Mouse (Mus musculus) liver, embryonic 12.5 days (tissue): ENCODE measurements around the gene Oas1g. TPM values are rescaled to one million over a fixed set of nuclear protein-coding genes. Genes with fewer than 3 reads are reported as not detected.
A peak's percentile ranks its signal among the peaks of the same experiment; 100 is the strongest.
"Not testable (repeated sequence)": the region's sequence is repeated elsewhere in the genome, so short reads cannot be mapped to it uniquely, and the experiment has no call there.

ENCODE experiments used
- ATAC-seq: fragments of 200-750 bp; cut with Nextera tagmentation; 2 replicates; pipeline ENCODE4 v1.8.0; 2017; ENCODE audit warnings: moderate number of reproducible peaks, mild to moderate bottlenecking, moderate library complexity
- H3K27ac ChIP-seq: fragments of 300-500 bp; sonication (generic); 2 replicates; pipeline ENCODE4 v1.5.1; 2016; ENCODE audit warnings: mild to moderate bottlenecking
- H3K27me3 ChIP-seq: fragments of 300-500 bp; sonication (generic); replicated peaks from 2 replicates; pipeline ENCODE4 v1.6.1; 2016; ENCODE audit warnings: mild to moderate bottlenecking, moderate library complexity
- H3K36me3 ChIP-seq: fragments of 300-500 bp; sonication (generic); 2 replicates; pipeline ENCODE4 v1.6.1; 2016; ENCODE audit warnings: mild to moderate bottlenecking, moderate library complexity
- H3K4me1 ChIP-seq: fragments of 300-500 bp; sonication (generic); 2 replicates; pipeline ENCODE4 v1.6.1; 2016
- H3K4me2 ChIP-seq: fragments of 300-500 bp; sonication (generic); 2 replicates; pipeline ENCODE4 v1.6.1; 2016; ENCODE audit warnings: mild to moderate bottlenecking, moderate library complexity
- H3K4me3 ChIP-seq: fragments of 300-500 bp; sonication (generic); 2 replicates; pipeline ENCODE4 v1.5.1; 2016; ENCODE audit warnings: mild to moderate bottlenecking, moderate library complexity
- H3K9ac ChIP-seq: fragments of 300-500 bp; sonication (generic); 2 replicates; pipeline ENCODE4 v1.6.1; 2016; ENCODE audit warnings: mild to moderate bottlenecking, moderate library complexity
- H3K9me3 ChIP-seq: fragments of 300-500 bp; sonication (generic); replicated peaks from 2 replicates; pipeline ENCODE4 v1.6.1; 2016; ENCODE audit warnings: mild to moderate bottlenecking, moderate library complexity
- WGBS: fragments of 180-500 bp; shearing (Covaris S2); methylation state at CpG from one replicate; pipeline ENCODE4 v1.1.7; 2016; ENCODE audit not compliant: insufficient replicate concordance; 5-methylcytosine and 5-hydroxymethylcytosine counted together
- polyA plus RNA-seq: library from polyadenylated mRNA; unstranded; fragments of >200 nt; fragmentation: Nextera tagmentation; extraction: Ambion mirVana; gene quantifications from 2 replicates; pipeline ENCODE4 v1.2.1, GENCODE M21; 2016

Oas1g gene
- polyA plus RNA-seq, result 0.15 and 0.23 TPM in 2 replicates

DNA sequence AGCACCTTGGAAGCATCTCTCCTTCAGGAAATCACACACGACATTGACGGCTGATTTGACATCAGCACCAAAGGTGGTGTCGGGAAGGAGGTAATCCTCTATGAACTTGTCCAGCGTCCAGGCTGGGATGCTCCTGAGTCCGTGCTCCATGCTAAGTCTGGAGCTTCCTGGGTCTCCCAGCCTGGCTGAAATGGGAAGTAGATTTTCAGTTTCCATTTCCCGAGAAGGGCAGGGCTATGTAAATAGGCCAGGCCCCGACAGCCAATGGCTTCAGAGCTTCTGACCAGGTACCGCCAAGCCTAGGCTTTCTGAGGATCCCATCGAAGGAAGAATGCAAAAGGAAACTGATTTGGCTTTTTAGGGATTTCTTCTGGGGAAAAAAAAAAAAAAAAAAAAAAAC lies at the start of gene Oas1g:
Oas1g (minus strand) TSS at position 201 of the 400 bp plus-strand sequence.
- H3K27me3 ChIP-seq, H3K9me3 ChIP-seq, ATAC-seq, H3K36me3 ChIP-seq, H3K4me2 ChIP-seq, H3K4me1 ChIP-seq, H3K4me3 ChIP-seq, H3K9ac ChIP-seq, H3K27ac ChIP-seq: not testable (repeated sequence)
- 6% methylated on average over 7 of the region's 9 CpGs for WGBS

DNA sequence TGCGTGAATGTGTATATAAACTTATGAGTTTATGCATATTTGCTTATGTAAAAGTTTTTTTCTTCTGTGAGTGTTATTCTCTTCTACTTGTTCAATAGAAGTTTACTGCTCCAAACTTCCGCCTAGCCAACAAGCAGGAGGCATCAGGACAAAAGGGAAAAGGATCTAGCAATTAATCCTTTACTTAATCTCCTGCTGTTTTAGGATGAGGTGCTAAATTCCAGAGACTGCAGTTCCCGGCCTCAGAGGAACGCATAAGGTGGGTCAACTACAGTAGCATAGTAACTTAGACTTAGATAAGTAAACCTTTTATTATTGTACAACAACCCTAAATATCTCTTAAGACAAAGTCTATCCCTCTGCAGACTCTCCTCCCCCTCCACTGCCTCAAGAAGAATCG lies 46.6 kb upstream of the Oas1g start:
- no peaks in the 10 kb centered on the region for H3K36me3 ChIP-seq
- no peak overlapping the region for H3K9ac ChIP-seq
- WGBS, result 16% methylated on average over 4 of the region's 5 CpGs
- no peak overlapping the region for H3K4me2 ChIP-seq
- H3K27me3 ChIP-seq, result no peaks in the 10 kb centered on the region
- no peak overlapping the region for H3K4me3 ChIP-seq
- no peaks in the 10 kb centered on the region for H3K9me3 ChIP-seq
- no peaks in the 10 kb centered on the region for H3K4me1 ChIP-seq
- ATAC-seq, result no peak
- H3K27ac ChIP-seq, result no peak overlapping the region

DNA sequence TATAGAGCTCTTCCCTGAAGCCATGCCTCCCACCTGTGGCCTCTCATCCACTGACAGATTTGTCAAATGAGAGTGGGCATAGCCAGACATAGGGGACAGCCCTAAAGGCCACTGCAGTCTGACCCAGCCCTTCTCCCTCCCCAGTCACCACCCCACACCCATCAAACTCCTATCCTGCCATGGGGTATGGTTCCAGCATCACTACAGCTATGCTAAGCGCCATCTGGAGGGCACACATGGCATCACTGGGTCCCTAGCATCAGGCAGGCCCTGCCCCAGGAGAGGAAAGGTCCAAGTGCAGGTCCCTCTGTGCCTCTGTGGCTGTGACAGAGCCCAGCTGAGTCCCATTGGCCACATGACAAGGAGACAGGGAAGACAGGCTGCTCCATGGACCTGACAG lies 39.6 kb upstream of the Oas1g start:
- H3K4me2 ChIP-seq, result no peak overlapping the region
- H3K36me3 ChIP-seq, result no peaks in the 10 kb centered on the region
- H3K9me3 ChIP-seq, result no peaks in the 10 kb centered on the region
- WGBS, result 6% methylated on average over 1 of the region's 1 CpGs
- no peaks in the 10 kb centered on the region for H3K4me1 ChIP-seq
- ATAC-seq, result no peak
- H3K27me3 ChIP-seq, result no peaks in the 10 kb centered on the region
- H3K4me3 ChIP-seq, result no peak overlapping the region
- H3K9ac ChIP-seq, result no peak overlapping the region
- H3K27ac ChIP-seq, result no peak overlapping the region

DNA sequence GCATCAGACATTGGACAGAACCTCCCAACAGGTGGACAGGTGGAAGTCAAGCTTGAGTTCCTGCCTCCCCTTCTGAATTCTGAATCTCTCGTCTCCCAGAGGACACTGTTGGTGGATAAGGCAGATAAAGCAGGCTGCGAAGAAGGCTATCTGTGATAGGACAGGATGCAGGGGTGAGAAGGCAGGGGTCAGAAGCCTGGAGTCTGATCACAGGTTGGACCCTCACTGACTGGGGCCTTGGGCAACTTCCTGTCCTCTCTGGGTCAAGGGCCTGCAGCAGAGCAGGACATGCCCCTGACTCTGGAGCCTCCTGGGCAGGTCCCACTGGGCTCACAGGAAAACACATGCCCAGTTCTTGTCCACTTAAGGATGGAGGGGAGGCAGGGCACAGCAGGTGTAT lies 38.9 kb upstream of the Oas1g start:
- H3K27ac ChIP-seq, H3K4me2 ChIP-seq, H3K4me3 ChIP-seq, H3K27me3 ChIP-seq, H3K4me1 ChIP-seq, H3K9me3 ChIP-seq, ATAC-seq, H3K9ac ChIP-seq, H3K36me3 ChIP-seq: not testable (repeated sequence)
- WGBS, result 30% methylated on average over 2 of the region's 2 CpGs

DNA sequence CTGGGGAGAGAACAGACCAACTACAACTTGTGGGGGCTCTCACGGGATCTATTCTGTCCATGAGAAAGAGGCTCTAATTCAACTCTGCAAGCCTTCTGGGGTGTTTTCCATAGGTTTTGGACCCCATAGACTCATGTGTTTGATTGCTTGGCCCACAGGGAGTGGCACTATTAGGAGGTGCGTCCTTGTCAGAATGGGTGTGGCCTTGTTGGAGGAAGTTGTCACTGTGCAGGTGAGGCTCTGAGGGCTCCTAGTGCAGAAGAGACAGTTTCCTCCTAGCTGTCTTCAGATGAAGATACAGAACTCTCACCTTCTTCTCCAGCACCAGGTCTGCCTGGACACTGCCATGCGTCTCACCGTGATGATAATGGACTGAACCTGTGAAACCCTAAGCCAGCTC lies 37.1 kb upstream of the Oas1g start:
- not testable (repeated sequence) for H3K9me3 ChIP-seq, H3K4me2 ChIP-seq, H3K4me1 ChIP-seq, H3K27ac ChIP-seq, H3K9ac ChIP-seq, H3K4me3 ChIP-seq, ATAC-seq, H3K27me3 ChIP-seq, H3K36me3 ChIP-seq
- WGBS, result 64% methylated on average over 4 of the region's 4 CpGs

- H3K27me3 ChIP-seq, result no peaks in the 10 kb centered on the region
- H3K9ac ChIP-seq, result no peak overlapping the region
- H3K9me3 ChIP-seq, result no peaks in the 10 kb centered on the region
- no peak overlapping the region for H3K27ac ChIP-seq
- H3K4me2 ChIP-seq, result no peak overlapping the region
- WGBS, result 57% methylated on average over 4 of the region's 4 CpGs
- no peaks in the 10 kb centered on the region for H3K36me3 ChIP-seq
- H3K4me3 ChIP-seq, result no peak overlapping the region
- H3K4me1 ChIP-seq, result no peaks in the 10 kb centered on the region
- ATAC-seq, result no peak
Observed at GRCm38 (mm10) chr5:120923969-120924368, 36.6 kb upstream of the Oas1g start.

DNA sequence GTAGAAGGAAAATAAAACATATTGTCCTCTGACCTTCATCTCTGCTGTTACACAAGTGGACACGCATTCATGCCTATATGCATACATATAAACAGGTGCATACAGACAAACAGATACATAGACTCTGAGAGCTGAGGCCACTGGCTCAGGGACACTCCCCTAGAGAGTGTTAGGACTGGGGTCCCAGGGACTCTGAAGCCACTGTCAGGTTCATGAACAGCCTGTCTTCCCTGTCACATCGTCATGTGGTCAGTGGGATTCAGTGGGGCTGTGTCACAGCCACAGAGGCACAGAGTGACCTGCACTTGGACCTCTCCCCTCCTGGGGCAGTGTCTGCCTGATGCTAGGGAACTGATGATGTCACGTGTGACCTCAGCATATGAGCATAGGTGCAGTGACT lies 32.9 kb upstream of the Oas1g start:
- WGBS, result 62% methylated on average over 3 of the region's 3 CpGs
- H3K36me3 ChIP-seq, result no peaks in the 10 kb centered on the region
- H3K4me1 ChIP-seq, result no peaks in the 10 kb centered on the region
- ATAC-seq, result no peak
- H3K27me3 ChIP-seq, result no peaks in the 10 kb centered on the region
- H3K9me3 ChIP-seq, result no peaks in the 10 kb centered on the region
- H3K9ac ChIP-seq, result no peak overlapping the region
- no peak overlapping the region for H3K4me3 ChIP-seq
- H3K27ac ChIP-seq, result no peak overlapping the region
- no peak overlapping the region for H3K4me2 ChIP-seq

DNA sequence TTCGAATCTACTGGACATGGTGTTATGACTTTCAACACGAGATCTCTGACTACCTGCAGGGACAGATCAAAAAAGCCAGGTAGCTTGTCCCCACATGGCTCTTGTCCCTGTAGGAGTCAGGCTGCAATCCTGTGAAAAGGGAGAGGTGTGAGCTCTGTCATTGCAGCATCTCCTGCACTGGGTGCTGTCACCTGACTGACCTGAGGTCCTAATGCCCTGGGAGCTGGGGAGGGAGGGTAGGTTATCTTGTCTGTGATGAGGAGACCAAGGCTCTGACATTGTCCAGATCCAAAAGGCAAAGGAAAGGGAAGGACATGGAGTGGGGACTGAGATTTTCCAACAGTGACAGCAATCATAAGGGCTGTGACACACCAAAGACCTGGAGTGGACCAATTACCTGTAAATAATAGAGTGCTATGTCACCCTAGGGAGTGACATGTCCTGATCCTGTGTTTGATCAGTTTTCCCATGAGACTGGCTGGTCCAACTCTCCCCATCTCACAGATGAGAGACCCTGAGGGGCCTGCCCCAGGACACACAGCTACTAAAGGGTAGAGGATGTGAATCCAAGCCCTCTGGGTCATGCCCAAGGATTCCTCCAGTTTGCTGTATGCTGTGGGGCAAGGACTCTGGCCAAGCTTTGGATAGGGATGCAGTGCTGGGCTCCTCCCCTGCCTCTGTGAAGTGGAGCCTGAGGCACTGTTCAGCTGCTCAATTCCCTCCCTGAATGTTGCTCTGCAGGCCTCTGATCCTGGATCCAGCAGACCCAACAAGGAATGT lies 31.9 kb upstream of the Oas1g start:
- ATAC-seq, H3K4me1 ChIP-seq, H3K27me3 ChIP-seq, H3K36me3 ChIP-seq, H3K4me3 ChIP-seq, H3K27ac ChIP-seq, H3K4me2 ChIP-seq, H3K9me3 ChIP-seq, H3K9ac ChIP-seq: not testable (repeated sequence)
- 48% methylated on average over 2 of the region's 2 CpGs for WGBS

- not testable (repeated sequence) for ATAC-seq, H3K27me3 ChIP-seq, H3K4me2 ChIP-seq, H3K27ac ChIP-seq, H3K9ac ChIP-seq, H3K36me3 ChIP-seq, H3K4me1 ChIP-seq, H3K4me3 ChIP-seq, H3K9me3 ChIP-seq
- WGBS, result 22% methylated on average over 8 of the region's 8 CpGs
Observed at GRCm38 (mm10) chr5:120914204-120914603, 26.8 kb upstream of the Oas1g start, which contains the start of gene Oas1d. Oas1d (plus strand) TSS chr5:120914536.

DNA sequence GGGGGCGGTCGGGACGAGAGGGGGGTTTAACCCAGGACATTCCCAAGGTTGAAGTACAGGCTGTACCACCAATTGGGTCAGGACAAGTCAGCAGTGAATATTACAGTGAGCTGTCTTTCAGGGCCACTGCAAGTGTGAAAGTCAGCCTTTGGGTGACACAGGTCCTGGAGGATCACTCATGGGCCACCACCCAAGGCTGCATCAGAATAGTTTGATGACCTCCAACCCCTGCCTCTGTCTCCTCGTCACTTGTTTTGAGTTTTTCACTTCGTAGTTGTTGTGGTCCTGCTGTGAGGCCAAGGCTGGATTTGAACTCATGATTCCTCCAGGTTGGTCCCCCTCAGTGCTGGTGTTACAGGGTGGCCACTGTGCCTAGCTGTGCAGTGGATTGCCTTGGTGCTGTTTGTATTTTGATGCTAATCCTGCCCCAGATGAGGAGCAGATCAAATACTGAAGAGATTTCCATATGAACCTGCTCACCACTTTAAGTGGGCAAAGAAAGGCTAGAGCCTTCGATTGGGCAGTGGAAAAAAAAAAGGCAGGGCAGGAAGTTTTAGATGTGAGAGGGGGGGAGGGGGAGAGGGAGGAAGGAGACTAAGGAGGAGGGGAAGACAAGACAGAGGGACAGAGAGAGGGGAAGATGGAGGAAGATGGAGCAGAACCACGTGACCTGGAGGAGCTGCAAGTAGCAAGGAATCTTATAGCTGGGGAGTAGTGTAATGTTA lies 20.9 kb upstream of the Oas1g start:
- H3K27ac ChIP-seq, result no peak overlapping the region
- WGBS, result 34% methylated on average over 7 of the region's 7 CpGs
- no peaks in the 10 kb centered on the region for H3K27me3 ChIP-seq
- H3K9ac ChIP-seq, result no peak overlapping the region
- H3K4me2 ChIP-seq, result no peak overlapping the region
- H3K4me1 ChIP-seq, result no peaks in the 10 kb centered on the region
- no peaks in the 10 kb centered on the region for H3K36me3 ChIP-seq
- no peak for ATAC-seq
- no peaks in the 10 kb centered on the region for H3K9me3 ChIP-seq
- H3K4me3 ChIP-seq, result no peak overlapping the region

DNA sequence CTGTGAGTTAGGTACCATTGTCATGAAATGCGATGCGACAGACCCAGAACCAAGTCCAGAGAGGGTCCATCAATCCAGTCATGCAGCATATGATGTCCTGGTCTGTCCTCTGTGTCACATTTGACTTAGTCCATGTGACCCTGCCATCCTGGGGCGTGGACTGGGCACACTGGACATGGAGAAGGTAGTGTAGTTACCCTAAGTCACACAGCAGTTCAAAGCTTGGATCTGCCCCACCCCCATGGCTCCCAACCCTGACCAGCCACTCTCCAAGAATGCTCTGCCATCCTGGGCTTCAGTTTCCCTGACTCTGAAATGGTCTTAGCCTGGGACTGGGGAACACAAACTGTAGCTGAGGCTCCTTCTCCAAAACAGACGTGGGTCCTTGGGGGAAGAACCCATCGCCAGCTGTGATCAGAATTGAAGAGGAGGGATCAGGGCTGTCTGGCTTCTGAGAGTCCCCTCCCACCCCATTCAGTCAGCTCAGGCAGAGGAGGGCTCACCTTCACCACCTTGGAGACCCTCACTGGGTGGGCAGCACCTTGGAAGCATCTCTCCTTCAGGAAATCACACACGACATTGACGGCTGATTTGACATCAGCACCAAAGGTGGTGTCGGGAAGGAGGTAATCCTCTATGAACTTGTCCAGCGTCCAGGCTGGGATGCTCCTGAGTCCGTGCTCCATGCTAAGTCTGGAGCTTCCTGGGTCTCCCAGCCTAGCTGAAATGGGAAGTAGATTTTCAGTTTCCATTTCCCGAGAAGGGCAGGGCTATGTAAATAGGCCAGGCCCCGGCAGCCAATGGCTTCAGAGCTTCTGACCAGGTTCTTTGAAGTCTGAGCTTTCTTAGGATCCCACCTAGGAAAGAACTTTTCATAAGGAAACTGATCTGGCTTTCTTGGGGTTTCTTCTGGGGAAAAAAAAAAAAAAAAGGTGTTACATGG lies 19.6 kb upstream of the Oas1g start, which contains the start of gene Oas1a:
Oas1a (minus strand) TSS at position 731 of the 943 bp plus-strand sequence.
- ATAC-seq, result not testable (repeated sequence)

GRCm38 (mm10) chr5:120902056-120902455 lies 14.6 kb upstream of the Oas1g start:
- no peak overlapping the region for H3K4me3 ChIP-seq
- no peaks in the 10 kb centered on the region for H3K4me1 ChIP-seq
- no peak overlapping the region for H3K9ac ChIP-seq
- WGBS, result 72% methylated on average over 5 of the region's 5 CpGs
- H3K27ac ChIP-seq, result no peak overlapping the region
- H3K4me2 ChIP-seq, result no peak overlapping the region
- H3K27me3 ChIP-seq, result no peaks in the 10 kb centered on the region
- no peaks in the 10 kb centered on the region for H3K36me3 ChIP-seq
- ATAC-seq, result no peak
- H3K9me3 ChIP-seq, result no peaks in the 10 kb centered on the region

More for the DNA sequence above, 19.6 kb upstream of the Oas1g start, which contains the start of gene Oas1a:
- H3K4me1 ChIP-seq, H3K27me3 ChIP-seq, H3K36me3 ChIP-seq, H3K9me3 ChIP-seq, H3K27ac ChIP-seq, H3K4me3 ChIP-seq, H3K9ac ChIP-seq: not testable (repeated sequence)
- WGBS, result 25% methylated on average over 10 of the region's 12 CpGs
- H3K4me2 ChIP-seq, result 0 out of 2 replicates have a peak within 1 kb of the TSS, but pooled peaks have one; percentile 10
